Mouse (Mus musculus) heart, postnatal 0 days (tissue): Measurements from ENCODE around the gene Ccdc87.

Experiments used
- CTCF ChIP-seq: IDR thresholded peaks from 2 replicates; pipeline ENCODE4 v1.5.1; 2016; ENCODE audit warnings: antibody characterized with exemption, control low read depth, low read depth
- EP300 ChIP-seq: IDR thresholded peaks from 2 replicates; pipeline ENCODE4 v1.6.1; 2016; ENCODE audit warnings: antibody characterized with exemption, low read depth

DNA sequence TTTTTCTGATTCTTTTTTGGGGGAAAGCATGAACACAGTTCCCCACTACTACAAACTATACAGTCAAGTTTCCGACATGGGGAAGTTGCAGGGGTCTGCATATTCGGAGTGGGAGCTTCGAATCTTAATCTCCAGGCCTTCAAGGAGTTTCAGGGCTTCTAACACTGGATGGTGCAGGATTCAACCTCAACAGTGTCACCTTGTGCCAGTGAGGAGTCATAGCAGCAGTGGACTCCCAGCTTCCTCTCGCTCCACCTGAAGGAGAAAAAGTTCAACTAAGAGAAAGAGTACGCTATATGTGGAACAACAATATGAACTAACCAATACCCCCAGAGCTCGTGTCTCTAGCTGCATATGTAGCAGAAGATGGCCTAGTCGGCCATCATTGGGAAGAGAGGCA, 8.3 kb downstream of the Ccdc87 start:
- TF ChIP-seq CTCF (peak; percentile 67), EP300 (no peak)
